Mouse (Mus musculus): ENCODE measurements around the gene Smc3.
"Not testable (repeated sequence)": the region's sequence is repeated elsewhere in the genome, so short reads cannot be mapped to it uniquely, and the experiment has no call there.

Smc3 gene

GRCm38 (mm10) chr19:53576061-53576460 lies 24.1 kb upstream of the Smc3 start:
- no peak for DNase-seq (ENCODE audit: low read depth)

- DNase-seq (ENCODE audit: low read depth) = no peak
Measured at GRCm38 (mm10) chr19:53577025-53577800, 23.0 kb upstream of the Smc3 start.

- peak; percentile 89 for DNase-seq (ENCODE audit: low read depth)
Measured at GRCm38 (mm10) chr19:53578597-53579252, 21.5 kb upstream of the Smc3 start.

GRCm38 (mm10) chr19:53580271-53580670 lies 19.9 kb upstream of the Smc3 start:
- DNase-seq (ENCODE audit: low read depth) = not testable (repeated sequence)

GRCm38 (mm10) chr19:53587686-53588085 lies 12.5 kb upstream of the Smc3 start:
- DNase-seq (ENCODE audit: low read depth) = not testable (repeated sequence)

GRCm38 (mm10) chr19:53588968-53589367 lies 11.2 kb upstream of the Smc3 start, which contains the start of gene Nutf2-ps1:
TSS of gene Nutf2-ps1 (minus strand) at chr19:53589068.
- not testable (repeated sequence) for DNase-seq (ENCODE audit: low read depth)

- DNase-seq (ENCODE audit: low read depth) = no peak
Measured at GRCm38 (mm10) chr19:53596723-53597474, 3.3 kb upstream of the Smc3 start.

- DNase-seq (ENCODE audit: low read depth) = no peak
Measured at GRCm38 (mm10) chr19:53600549-53601362, 558 bp downstream of the Smc3 start.

GRCm38 (mm10) chr19:53601363-53601655 lies 1.1 kb downstream of the Smc3 start:
- DNase-seq (ENCODE audit: low read depth) = peak; percentile 55

GRCm38 (mm10) chr19:53608921-53609320 lies 8.7 kb downstream of the Smc3 start:
- DNase-seq (ENCODE audit: low read depth) = no peak

GRCm38 (mm10) chr19:53621681-53622080 lies 21.5 kb downstream of the Smc3 start:
- no peak for DNase-seq (ENCODE audit: low read depth)

GRCm38 (mm10) chr19:53638041-53638440 lies 37.8 kb downstream of the Smc3 start:
- peak; percentile 58 for DNase-seq (ENCODE audit: low read depth)

GRCm38 (mm10) chr19:53638727-53639126 lies 38.5 kb downstream of the Smc3 start:
- no peak for DNase-seq (ENCODE audit: low read depth)

GRCm38 (mm10) chr19:53644020-53644595 lies 43.9 kb downstream of the Smc3 start:
- DNase-seq (ENCODE audit: low read depth) = peak; percentile 28

- DNase-seq (ENCODE audit: low read depth) = no peak
Measured at GRCm38 (mm10) chr19:53647301-53647700, 47.1 kb downstream of the Smc3 start.

- DNase-seq (ENCODE audit: low read depth) = no peak
Measured at GRCm38 (mm10) chr19:53648056-53648455, 47.9 kb downstream of the Smc3 start.

GRCm38 (mm10) chr19:53648802-53649236 lies 48.6 kb downstream of the Smc3 start:
- peak; percentile 75 for DNase-seq (ENCODE audit: low read depth)

- DNase-seq (ENCODE audit: low read depth) = no peak
Measured at GRCm38 (mm10) chr19:53649361-53649760, 49.2 kb downstream of the Smc3 start.

GRCm38 (mm10) chr19:53649802-53650201 lies 49.6 kb downstream of the Smc3 start:
- DNase-seq (ENCODE audit: low read depth) = no peak

GRCm38 (mm10) chr19:53650921-53651320 lies 50.7 kb downstream of the Smc3 start:
- no peak for DNase-seq (ENCODE audit: low read depth)

GRCm38 (mm10) chr19:53652267-53652666 lies 52.1 kb downstream of the Smc3 start:
- DNase-seq (ENCODE audit: low read depth) = no peak

Measured in naive thymus-derived CD4-positive, alpha-beta T cell, adult 2 months (primary cell).